Mouse (Mus musculus) hindbrain, embryonic 15.5 days (tissue): ENCODE data around the gene Tmem136. TPM values are rescaled to one million over a fixed set of nuclear protein-coding genes. Genes with fewer than 3 reads are reported as not detected.

Experiments
- ATAC-seq: fragments of 200-750 bp; cut with Nextera tagmentation; 2 replicates; pipeline ENCODE4 v1.8.0; 2017; ENCODE audit warnings: low read depth, moderate number of reproducible peaks, moderate TSS enrichment; ENCODE audit not compliant: low FRiP score
- H3K27ac ChIP-seq: fragments of 300-500 bp; sonication (generic); replicated peaks from 2 replicates; pipeline ENCODE4 v1.5.1; 2015; ENCODE audit warnings: mild to moderate bottlenecking, inconsistent platforms
- H3K27me3 ChIP-seq: fragments of 300-500 bp; sonication (generic); 2 replicates; pipeline ENCODE4 v1.6.1; 2015; ENCODE audit warnings: control low read depth, inconsistent platforms
- H3K36me3 ChIP-seq: fragments of 300-500 bp; sonication (generic); 2 replicates; pipeline ENCODE4 v1.6.1; 2015; ENCODE audit warnings: control low read depth, inconsistent platforms
- H3K4me1 ChIP-seq: fragments of 300-500 bp; sonication (generic); replicated peaks from 2 replicates; pipeline ENCODE4 v1.6.1; 2015; ENCODE audit warnings: control low read depth, inconsistent platforms
- H3K4me2 ChIP-seq: fragments of 300-500 bp; sonication (generic); 2 replicates; pipeline ENCODE4 v1.6.1; 2015; ENCODE audit warnings: moderate library complexity, mild to moderate bottlenecking, inconsistent platforms
- H3K4me3 ChIP-seq: fragments of 300-500 bp; sonication (generic); 2 replicates; pipeline ENCODE4 v1.5.1; 2015; ENCODE audit warnings: mild to moderate bottlenecking, inconsistent platforms
- H3K9ac ChIP-seq: fragments of 300-500 bp; sonication (generic); 2 replicates; pipeline ENCODE4 v1.6.1; 2015; ENCODE audit warnings: inconsistent platforms
- H3K9me3 ChIP-seq: fragments of 300-500 bp; sonication (generic); 2 replicates; pipeline ENCODE4 v1.6.1; 2016; ENCODE audit warnings: control low read depth, inconsistent platforms
- WGBS: fragments of 180-500 bp; shearing (Covaris S2); methylation state at CpG from one replicate; pipeline ENCODE4 v1.1.7; 2015; 5-methylcytosine and 5-hydroxymethylcytosine counted together
- polyA plus RNA-seq: library from polyadenylated mRNA; unstranded; fragments of >200 nt; fragmentation: Nextera tagmentation; extraction: Ambion mirVana; gene quantifications from 2 replicates; pipeline ENCODE4 v1.2.1, GENCODE M21; 2015

Tmem136 gene
- polyA plus RNA-seq, 1 experiment from 2014 or later: 10.0 TPM

DNA sequence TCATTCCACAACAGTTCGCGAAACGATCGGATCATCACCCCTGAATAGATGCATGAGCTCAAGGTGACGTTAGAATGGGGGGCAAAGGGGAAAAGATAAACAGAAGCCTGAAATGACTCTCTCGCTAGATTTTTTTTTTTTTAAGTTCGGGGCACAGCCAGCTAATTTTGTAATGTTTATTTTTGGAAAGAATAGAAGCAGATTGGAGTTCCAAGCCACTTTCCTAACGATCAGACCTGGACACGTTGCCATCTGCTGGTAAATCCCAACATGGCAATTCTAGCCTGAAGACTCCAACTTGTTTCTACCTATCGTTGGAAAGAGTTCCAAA lies 9.2 kb downstream of the Tmem136 start, which contains the start of gene Arhgef12:
Gene Arhgef12, minus strand, starts transcription at position 53 of the 331 bp plus-strand sequence.
- no peaks in the 10 kb centered on the region for H3K27me3 ChIP-seq
- H3K4me3 ChIP-seq: peak within 1 kb of the TSS; percentile 94
- peaks cover 12% of the 10 kb centered on the region for H3K36me3 ChIP-seq
- peak within 1 kb of the TSS; percentile 83 for H3K4me2 ChIP-seq
- peak within 1 kb of the TSS; percentile 89 for H3K9ac ChIP-seq
- ATAC-seq: no peak
- no peaks in the 10 kb centered on the region for H3K9me3 ChIP-seq
- peaks cover 39% of the 10 kb centered on the region for H3K4me1 ChIP-seq
- peak within 1 kb of the TSS; percentile 90 for H3K27ac ChIP-seq
- WGBS: 32% methylated on average over 10 of the region's 10 CpGs

- H3K36me3 ChIP-seq: peaks cover 10% of the 10 kb centered on the region
- no peaks in the 10 kb centered on the region for H3K9me3 ChIP-seq
- H3K4me3 ChIP-seq: peak overlapping the region; percentile 94
- peak; percentile 44; the same call in 1 of the 2 replicates for ATAC-seq
- H3K4me2 ChIP-seq: peak overlapping the region; percentile 83
- H3K27me3 ChIP-seq: no peaks in the 10 kb centered on the region
- 16% methylated on average over 22 of the region's 22 CpGs for WGBS
- H3K27ac ChIP-seq: peak overlapping the region; percentile 90
- peak overlapping the region; percentile 89 for H3K9ac ChIP-seq
- peaks cover 42% of the 10 kb centered on the region for H3K4me1 ChIP-seq
Observed at GRCm38 (mm10) chr9:43106426-43107186, 9.8 kb downstream of the Tmem136 start.

- peak overlapping the region; percentile 83 for H3K4me2 ChIP-seq
- peak overlapping the region; percentile 94 for H3K4me3 ChIP-seq
- H3K9ac ChIP-seq: peak overlapping the region; percentile 89
- ATAC-seq: peak; percentile 84
- H3K27ac ChIP-seq: peak overlapping the region; percentile 90
- peaks cover 6% of the 10 kb centered on the region; the same call in 1 of the 2 replicates for H3K36me3 ChIP-seq
- H3K9me3 ChIP-seq: no peaks in the 10 kb centered on the region
- no peaks in the 10 kb centered on the region for H3K27me3 ChIP-seq
- WGBS: under 1% methylated on average over 85 of the region's 91 CpGs
- H3K4me1 ChIP-seq: peaks cover 42% of the 10 kb centered on the region
Observed at GRCm38 (mm10) chr9:43105664-43106361, 10.6 kb downstream of the Tmem136 start.

- Histone ChIP-seq H3K4me2 (peak overlapping the region; percentile 83), H3K4me1 (peaks cover 43% of the 10 kb centered on the region), H3K9ac (peak overlapping the region; percentile 89), H3K9me3 (no peaks in the 10 kb centered on the region), H3K27me3 (no peaks in the 10 kb centered on the region), H3K27ac (peak overlapping the region; percentile 90), H3K36me3 (peaks cover 1% of the 10 kb centered on the region; the same call in 1 of the 2 replicates), H3K4me3 (peak overlapping the region; percentile 94)
- ATAC-seq: peak; percentile 19; the same call in 1 of the 2 replicates
- under 1% methylated on average over 40 of the region's 40 CpGs for WGBS
Observed at GRCm38 (mm10) chr9:43104873-43105663, 11.3 kb downstream of the Tmem136 start.

- H3K4me3 ChIP-seq: peak overlapping the region; percentile 94
- H3K4me1 ChIP-seq: peaks cover 45% of the 10 kb centered on the region
- H3K9me3 ChIP-seq: no peaks in the 10 kb centered on the region
- H3K36me3 ChIP-seq: no peaks in the 10 kb centered on the region; the same call in 1 of the 2 replicates
- H3K27me3 ChIP-seq: no peaks in the 10 kb centered on the region
- H3K4me2 ChIP-seq: peak overlapping the region; percentile 83
- WGBS: 2% methylated on average over 4 of the region's 4 CpGs
- H3K27ac ChIP-seq: no peak overlapping the region
- ATAC-seq: no peak
- peak overlapping the region; percentile 89 for H3K9ac ChIP-seq
Observed at GRCm38 (mm10) chr9:43104526-43104872, 11.9 kb downstream of the Tmem136 start.

GRCm38 (mm10) chr9:43103675-43104299 lies 12.6 kb downstream of the Tmem136 start:
- WGBS: 34% methylated on average over 4 of the region's 4 CpGs
- peak overlapping the region; percentile 83 for H3K4me2 ChIP-seq
- H3K4me3 ChIP-seq: peak overlapping the region; percentile 94
- peaks cover 47% of the 10 kb centered on the region for H3K4me1 ChIP-seq
- no peaks in the 10 kb centered on the region for H3K9me3 ChIP-seq
- no peaks in the 10 kb centered on the region for H3K36me3 ChIP-seq
- no peak overlapping the region for H3K9ac ChIP-seq
- no peaks in the 10 kb centered on the region for H3K27me3 ChIP-seq
- no peak overlapping the region for H3K27ac ChIP-seq
- ATAC-seq: no peak

GRCm38 (mm10) chr9:43102931-43103330 lies 13.4 kb downstream of the Tmem136 start:
- Histone ChIP-seq H3K4me2 (peak overlapping the region; percentile 83), H3K36me3 (no peaks in the 10 kb centered on the region), H3K4me1 (peaks cover 49% of the 10 kb centered on the region), H3K27me3 (no peaks in the 10 kb centered on the region), H3K9me3 (no peaks in the 10 kb centered on the region), H3K27ac (no peak overlapping the region), H3K9ac (0 out of 2 replicates have a peak overlapping the region, but pooled peaks have one; percentile 1), H3K4me3 (no peak overlapping the region)
- ATAC-seq: no peak
- WGBS: 83% methylated on average over 2 of the region's 2 CpGs

GRCm38 (mm10) chr9:43101936-43102595 lies 14.3 kb downstream of the Tmem136 start:
- Histone ChIP-seq H3K9me3 (no peaks in the 10 kb centered on the region), H3K4me2 (peak overlapping the region; percentile 83), H3K9ac (no peak overlapping the region), H3K27me3 (no peaks in the 10 kb centered on the region), H3K27ac (no peak overlapping the region), H3K36me3 (no peaks in the 10 kb centered on the region), H3K4me1 (peaks cover 49% of the 10 kb centered on the region), H3K4me3 (no peak overlapping the region)
- ATAC-seq: no peak
- 71% methylated on average over 8 of the region's 8 CpGs for WGBS

GRCm38 (mm10) chr9:43098922-43099321 lies 17.4 kb downstream of the Tmem136 start:
- no peak overlapping the region for H3K4me2 ChIP-seq
- H3K9me3 ChIP-seq: no peaks in the 10 kb centered on the region
- peaks cover 28% of the 10 kb centered on the region for H3K4me1 ChIP-seq
- no peaks in the 10 kb centered on the region for H3K27me3 ChIP-seq
- H3K9ac ChIP-seq: no peak overlapping the region
- 45% methylated on average over 4 of the region's 4 CpGs for WGBS
- H3K27ac ChIP-seq: no peak overlapping the region
- H3K36me3 ChIP-seq: no peaks in the 10 kb centered on the region
- ATAC-seq: no peak
- no peak overlapping the region for H3K4me3 ChIP-seq

- no peak overlapping the region for H3K27ac ChIP-seq
- peaks cover 19% of the 10 kb centered on the region for H3K4me1 ChIP-seq
- H3K9ac ChIP-seq: no peak overlapping the region
- H3K27me3 ChIP-seq: no peaks in the 10 kb centered on the region
- H3K4me2 ChIP-seq: no peak overlapping the region
- no peaks in the 10 kb centered on the region for H3K36me3 ChIP-seq
- 93% methylated on average over 3 of the region's 3 CpGs for WGBS
- no peaks in the 10 kb centered on the region for H3K9me3 ChIP-seq
- ATAC-seq: no peak
- H3K4me3 ChIP-seq: no peak overlapping the region
Observed at GRCm38 (mm10) chr9:43097801-43098557, 18.4 kb downstream of the Tmem136 start.
